Mouse (Mus musculus): ENCODE measurements around the gene Ttc17. TPM values are rescaled to one million over a fixed set of nuclear protein-coding genes. Genes with fewer than 3 reads are reported as not detected.

Ttc17 gene
- 10 to 100 TPM; 31.1 to 37.3 TPM for total RNA-seq (2023)

DNA sequence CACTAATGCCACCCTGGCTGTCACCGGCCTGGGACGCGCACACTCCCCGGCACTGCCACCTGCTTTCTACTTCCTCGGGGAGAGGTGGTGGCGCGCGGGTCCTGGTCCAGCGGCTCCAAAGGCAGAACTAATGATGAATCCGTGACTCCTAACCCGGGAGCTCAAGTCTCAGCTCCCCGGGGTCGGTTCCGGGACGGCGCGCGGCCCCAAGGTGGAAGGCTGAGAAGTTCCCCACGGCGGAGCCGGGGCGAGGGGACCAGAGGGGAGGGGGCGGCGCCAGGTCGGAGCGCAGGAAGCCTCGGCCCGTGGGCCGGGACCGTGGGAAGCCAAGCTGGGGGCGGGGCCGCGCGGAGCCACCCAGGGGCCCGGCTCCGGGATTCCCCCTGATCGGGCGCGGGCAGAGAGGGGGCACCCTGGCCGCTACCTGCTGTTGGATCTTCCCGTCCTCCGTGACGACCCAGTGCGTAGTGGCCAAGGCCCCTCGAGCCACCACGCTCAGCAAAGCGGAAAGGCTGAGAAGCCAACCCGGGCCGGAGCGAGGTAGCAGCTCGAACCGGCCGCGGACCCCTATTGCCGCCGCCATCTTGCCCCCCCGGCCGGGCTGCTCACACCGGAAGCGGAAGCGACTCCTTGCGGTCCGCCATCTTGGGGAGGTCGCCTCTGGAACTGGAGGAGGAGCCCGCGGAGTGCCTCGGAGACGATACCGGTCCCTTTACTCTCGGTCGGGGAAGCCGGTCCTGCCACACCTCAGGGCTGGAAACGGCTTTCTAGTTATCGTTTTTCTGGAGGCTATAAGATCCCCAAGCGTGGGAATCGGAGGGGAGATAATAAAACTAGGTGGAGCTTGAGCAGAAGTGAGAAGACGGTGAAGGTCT, at the start of gene Ttc17:
Gene Ttc17, minus strand, starts transcription at position 607 of the 875 bp plus-strand sequence.

Other genes starting within 250 kb of the Ttc17 start
- 10 to 100 TPM; 19.7 to 26.2 TPM for gene Hsd17b12, start 248.7 kb downstream of the Ttc17 start, total RNA-seq (2023)
- 10 to 100 TPM; 76.7 to 88.2 TPM for gene Api5, start 31.4 kb upstream of the Ttc17 start, total RNA-seq (2023)

Data from neutrophil, adult 59 days (primary cell).